Mouse (Mus musculus): ENCODE data around the gene Gm13290. TPM values are rescaled to one million over a fixed set of nuclear protein-coding genes. Genes with fewer than 3 reads are reported as not detected.
"Not testable (repeated sequence)": the region's sequence is repeated elsewhere in the genome, so short reads cannot be mapped to it uniquely, and the experiment has no call there.

Gene Gm13290
- polyA plus RNA-seq (2012; rRNA removed) = not detected in 2 replicates

DNA sequence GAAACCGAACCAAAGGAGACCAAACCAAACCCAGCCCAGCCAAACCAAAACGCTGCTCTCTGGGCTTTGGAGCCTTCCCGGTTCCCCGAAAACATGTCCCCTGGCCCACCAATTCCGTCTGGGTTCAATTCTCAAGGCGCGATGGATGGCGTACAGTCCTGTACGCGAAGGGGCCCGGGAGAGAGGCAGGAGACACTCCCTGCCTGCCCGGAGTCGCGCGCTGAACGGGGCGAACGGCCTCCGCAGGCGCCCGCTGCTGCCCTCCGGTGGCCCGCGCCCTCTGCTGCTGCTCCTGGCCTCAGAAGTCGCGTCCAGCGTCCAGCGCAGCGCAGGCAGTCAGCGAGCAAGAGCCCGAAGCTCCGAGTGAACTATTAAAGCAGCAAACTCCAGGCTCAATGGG lies at the start of gene Gm13290:
TSS of gene Gm13290 (plus strand) at position 301 of the 400 bp plus-strand sequence.
- H3K4me3 ChIP-seq (ENCODE audit: control insufficient read depth, low read depth, low read length); H3K27me3 ChIP-seq (ENCODE audit: control insufficient read depth, insufficient read depth, low read length); H3K4me1 ChIP-seq (ENCODE audit: control insufficient read depth, insufficient read depth, low read length); H3K36me3 ChIP-seq (ENCODE audit: control insufficient read depth, insufficient read depth, low read length); H3K27ac ChIP-seq (ENCODE audit: control insufficient read depth, insufficient read depth, low read depth, low read length): not testable (repeated sequence)

DNA sequence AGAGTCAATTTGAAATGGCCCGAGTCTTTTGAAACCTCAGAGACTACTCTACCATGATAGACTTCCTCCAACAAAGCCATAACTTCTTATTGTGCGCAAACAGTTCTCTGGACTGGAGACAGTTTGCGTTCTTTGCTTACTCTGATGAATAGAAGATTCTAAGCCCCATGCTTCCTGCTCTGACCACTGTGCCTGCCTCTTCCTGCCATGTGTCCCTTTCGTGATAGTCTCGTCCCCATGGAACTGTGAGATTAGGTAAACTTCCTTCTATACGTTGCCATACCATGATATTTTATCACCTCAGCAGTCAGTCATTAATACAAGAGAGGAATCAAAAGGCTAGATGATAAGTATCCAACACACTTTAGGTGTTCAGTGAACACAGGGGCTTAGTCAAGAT lies 46.9 kb upstream of the Gm13290 start:
- H3K27ac ChIP-seq (ENCODE audit: control insufficient read depth, insufficient read depth, low read depth, low read length) = no peak overlapping the region
- TF ChIP-seq POLR2A (IDR thresholded peaks at IDR 0.05; ENCODE audit: control insufficient read depth, low read depth, low read length) (no peak), CTCF (IDR thresholded peaks at IDR 0.05; ENCODE audit: control insufficient read depth, insufficient read depth, insufficient replicate concordance, low read depth, low read length) (no peak)
- H3K4me1 ChIP-seq (ENCODE audit: control insufficient read depth, insufficient read depth, low read length) = no peaks in the 10 kb centered on the region; the same call in 1 of the 2 replicates
- H3K36me3 ChIP-seq (ENCODE audit: control insufficient read depth, insufficient read depth, low read length) = no peaks in the 10 kb centered on the region
- H3K4me3 ChIP-seq (ENCODE audit: control insufficient read depth, low read depth, low read length) = no peak overlapping the region
- no peaks in the 10 kb centered on the region for H3K27me3 ChIP-seq (ENCODE audit: control insufficient read depth, insufficient read depth, low read length)

DNA sequence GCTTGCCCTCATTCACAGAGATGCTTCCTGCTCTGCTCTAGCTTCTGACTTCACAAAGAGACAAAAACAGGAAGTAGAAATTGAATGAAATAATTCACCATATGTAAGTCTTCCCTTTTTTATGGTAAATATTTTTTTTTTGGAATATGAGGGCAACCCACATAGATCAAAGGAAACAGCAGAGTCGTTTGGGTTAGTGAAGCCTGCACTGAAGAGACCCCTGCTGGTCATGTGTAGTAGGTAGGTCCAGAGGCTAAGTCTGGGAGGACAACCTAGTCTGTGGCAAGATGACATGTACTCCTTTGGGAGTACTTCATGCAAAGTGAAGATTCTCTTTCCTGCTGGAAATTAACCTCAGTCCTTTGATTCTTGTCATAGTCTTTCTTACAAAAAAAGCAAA lies 46.3 kb upstream of the Gm13290 start:
- Histone ChIP-seq H3K4me1 (ENCODE audit: control insufficient read depth, insufficient read depth, low read length) (no peaks in the 10 kb centered on the region; the same call in 1 of the 2 replicates), H3K36me3 (ENCODE audit: control insufficient read depth, insufficient read depth, low read length) (no peaks in the 10 kb centered on the region), H3K27me3 (ENCODE audit: control insufficient read depth, insufficient read depth, low read length) (no peaks in the 10 kb centered on the region), H3K4me3 (ENCODE audit: control insufficient read depth, low read depth, low read length) (no peak overlapping the region), H3K27ac (ENCODE audit: control insufficient read depth, insufficient read depth, low read depth, low read length) (no peak overlapping the region)
- TF ChIP-seq CTCF (IDR thresholded peaks at IDR 0.05; ENCODE audit: control insufficient read depth, insufficient read depth, insufficient replicate concordance, low read depth, low read length) (no peak; the same call in 1 of the 2 replicates), POLR2A (IDR thresholded peaks at IDR 0.05; ENCODE audit: control insufficient read depth, low read depth, low read length) (no peak)

DNA sequence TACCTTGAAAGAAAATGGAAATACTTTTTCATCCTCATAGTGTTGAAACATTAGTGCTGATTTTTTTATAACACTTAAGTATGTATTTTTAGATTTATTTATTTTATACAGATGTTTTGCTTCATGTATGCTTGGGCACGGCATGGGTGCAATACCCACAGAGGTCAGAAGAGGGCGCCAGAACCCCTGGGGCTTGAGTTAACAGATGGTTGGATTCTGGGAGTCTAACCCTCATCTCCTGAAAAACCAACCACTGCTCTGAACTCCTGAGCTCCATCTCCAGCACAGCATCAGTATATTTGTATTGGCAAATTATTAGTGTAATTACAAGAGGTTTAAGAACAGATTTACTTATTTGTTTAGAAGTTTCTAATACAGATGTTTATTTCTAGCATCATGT lies 35.2 kb upstream of the Gm13290 start:
- H3K4me1 ChIP-seq (ENCODE audit: control insufficient read depth, insufficient read depth, low read length) = no peaks in the 10 kb centered on the region
- TF ChIP-seq CTCF (IDR thresholded peaks at IDR 0.05; ENCODE audit: control insufficient read depth, insufficient read depth, insufficient replicate concordance, low read depth, low read length) (peak; percentile 79; the same call in 1 of the 2 replicates), POLR2A (IDR thresholded peaks at IDR 0.05; ENCODE audit: control insufficient read depth, low read depth, low read length) (no peak)
- H3K4me3 ChIP-seq (ENCODE audit: control insufficient read depth, low read depth, low read length) = no peak overlapping the region
- H3K27ac ChIP-seq (ENCODE audit: control insufficient read depth, insufficient read depth, low read depth, low read length) = no peak overlapping the region
- H3K36me3 ChIP-seq (ENCODE audit: control insufficient read depth, insufficient read depth, low read length) = no peaks in the 10 kb centered on the region
- H3K27me3 ChIP-seq (ENCODE audit: control insufficient read depth, insufficient read depth, low read length) = no peaks in the 10 kb centered on the region

- Histone ChIP-seq H3K4me1 (ENCODE audit: control insufficient read depth, insufficient read depth, low read length) (no peaks in the 10 kb centered on the region), H3K4me3 (ENCODE audit: control insufficient read depth, low read depth, low read length) (no peak overlapping the region), H3K27me3 (ENCODE audit: control insufficient read depth, insufficient read depth, low read length) (no peaks in the 10 kb centered on the region), H3K36me3 (ENCODE audit: control insufficient read depth, insufficient read depth, low read length) (no peaks in the 10 kb centered on the region), H3K27ac (ENCODE audit: control insufficient read depth, insufficient read depth, low read depth, low read length) (no peak overlapping the region)
- no peak for TF ChIP-seq POLR2A (IDR thresholded peaks at IDR 0.05; ENCODE audit: control insufficient read depth, low read depth, low read length)
- no peak for TF ChIP-seq CTCF (IDR thresholded peaks at IDR 0.05; ENCODE audit: control insufficient read depth, insufficient read depth, insufficient replicate concordance, low read depth, low read length)
Observed at GRCm38 (mm10) chr4:88739036-88739435, 34.6 kb upstream of the Gm13290 start.

DNA sequence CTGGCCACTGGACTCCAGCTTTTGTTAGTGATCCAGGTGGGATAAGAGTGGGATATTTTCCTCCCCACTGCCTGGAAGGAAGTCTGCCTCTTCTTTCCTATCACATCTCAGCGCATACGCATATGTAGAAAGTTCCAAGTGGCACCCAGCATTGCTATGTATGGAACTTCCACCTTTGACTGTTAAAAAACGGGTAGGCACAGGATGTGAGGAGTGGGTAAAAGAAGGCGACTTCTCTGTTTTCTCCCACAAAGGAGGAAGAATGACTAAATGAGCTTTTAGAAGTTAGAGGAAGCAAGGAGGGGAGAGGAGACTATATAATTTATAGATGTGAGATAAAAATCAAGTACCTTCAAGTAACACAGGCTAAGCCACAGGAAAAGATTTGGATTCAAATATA lies 32.2 kb upstream of the Gm13290 start:
- TF ChIP-seq POLR2A (IDR thresholded peaks at IDR 0.05; ENCODE audit: control insufficient read depth, low read depth, low read length) = no peak
- no peak for TF ChIP-seq CTCF (IDR thresholded peaks at IDR 0.05; ENCODE audit: control insufficient read depth, insufficient read depth, insufficient replicate concordance, low read depth, low read length)
- Histone ChIP-seq H3K4me1 (ENCODE audit: control insufficient read depth, insufficient read depth, low read length) (no peaks in the 10 kb centered on the region), H3K4me3 (ENCODE audit: control insufficient read depth, low read depth, low read length) (no peak overlapping the region), H3K27ac (ENCODE audit: control insufficient read depth, insufficient read depth, low read depth, low read length) (no peak overlapping the region), H3K27me3 (ENCODE audit: control insufficient read depth, insufficient read depth, low read length) (no peaks in the 10 kb centered on the region), H3K36me3 (ENCODE audit: control insufficient read depth, insufficient read depth, low read length) (no peaks in the 10 kb centered on the region)

- no peaks in the 10 kb centered on the region for H3K4me1 ChIP-seq (ENCODE audit: control insufficient read depth, insufficient read depth, low read length)
- no peak overlapping the region for H3K27ac ChIP-seq (ENCODE audit: control insufficient read depth, insufficient read depth, low read depth, low read length)
- peak overlapping the region; percentile 72 for H3K4me3 ChIP-seq (ENCODE audit: control insufficient read depth, low read depth, low read length)
- TF ChIP-seq CTCF (IDR thresholded peaks at IDR 0.05; ENCODE audit: control insufficient read depth, insufficient read depth, insufficient replicate concordance, low read depth, low read length) (no peak), POLR2A (IDR thresholded peaks at IDR 0.05; ENCODE audit: control insufficient read depth, low read depth, low read length) (no peak)
- no peaks in the 10 kb centered on the region for H3K27me3 ChIP-seq (ENCODE audit: control insufficient read depth, insufficient read depth, low read length)
- no peaks in the 10 kb centered on the region for H3K36me3 ChIP-seq (ENCODE audit: control insufficient read depth, insufficient read depth, low read length)
Observed at GRCm38 (mm10) chr4:88742771-88743371, 30.8 kb upstream of the Gm13290 start.

DNA sequence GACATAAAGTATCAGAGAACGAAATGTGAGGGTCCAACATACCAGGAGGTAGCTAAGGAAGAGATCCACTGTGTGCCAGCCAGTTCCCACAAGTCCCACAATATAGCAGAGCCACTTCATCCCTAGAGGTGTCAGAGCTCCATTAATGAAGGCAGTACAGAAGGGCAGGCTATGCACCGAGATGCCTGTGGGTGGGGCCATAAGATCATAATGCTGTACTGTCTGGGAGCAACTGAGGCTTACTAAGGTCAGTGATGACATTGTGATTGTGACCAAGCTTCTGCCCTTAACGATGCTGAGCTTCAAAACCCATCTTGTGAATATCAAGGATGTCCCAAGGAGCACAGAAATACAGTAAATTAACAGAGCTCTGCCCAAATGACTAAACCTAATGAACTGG lies 29.4 kb upstream of the Gm13290 start:
- no peaks in the 10 kb centered on the region for H3K36me3 ChIP-seq (ENCODE audit: control insufficient read depth, insufficient read depth, low read length)
- no peaks in the 10 kb centered on the region for H3K4me1 ChIP-seq (ENCODE audit: control insufficient read depth, insufficient read depth, low read length)
- peak overlapping the region; percentile 68 for H3K4me3 ChIP-seq (ENCODE audit: control insufficient read depth, low read depth, low read length)
- H3K27me3 ChIP-seq (ENCODE audit: control insufficient read depth, insufficient read depth, low read length) = no peaks in the 10 kb centered on the region
- no peak overlapping the region for H3K27ac ChIP-seq (ENCODE audit: control insufficient read depth, insufficient read depth, low read depth, low read length)
- TF ChIP-seq CTCF (IDR thresholded peaks at IDR 0.05; ENCODE audit: control insufficient read depth, insufficient read depth, insufficient replicate concordance, low read depth, low read length) = no peak
- TF ChIP-seq POLR2A (IDR thresholded peaks at IDR 0.05; ENCODE audit: control insufficient read depth, low read depth, low read length) = no peak

All from testis, adult 2 months (tissue).